Mouse (Mus musculus): Measurements from ENCODE around the gene Ephx1. TPM values are rescaled to one million over a fixed set of nuclear protein-coding genes. Genes with fewer than 3 reads are reported as not detected.

Gene Ephx1
- total and polyA plus RNA-seq, 2 experiments from 2014 or later, result 6.9 to 10.2 TPM

GRCm38 (mm10) chr1:181013446-181013845 is 7.3 kb downstream of the Ephx1 start:
- no peak overlapping the region for H3K4me2 ChIP-seq (ENCODE audit: low read depth, low read length)
- no peaks in the 10 kb centered on the region for H3K36me3 ChIP-seq (replicated peaks; ENCODE audit: control insufficient read depth, insufficient read depth, low read length)
- H3K27me3 ChIP-seq (ENCODE audit: control insufficient read depth, insufficient read depth, low read length), result no peaks in the 10 kb centered on the region
- 67% methylated on average over 6 of the region's 6 CpGs for WGBS
- no peak for DNase-seq (ENCODE audit: low spot score)
- no peaks in the 10 kb centered on the region for H3K9me3 ChIP-seq (replicated peaks; ENCODE audit: control insufficient read depth, low read length)
- H3K27ac ChIP-seq (ENCODE audit: low read depth), result no peak overlapping the region
- H3K4me3 ChIP-seq (ENCODE audit: low read depth, low read length), result no peak overlapping the region
- ATAC-seq (ENCODE audit: insufficient read depth, low read depth), result no peak
- H3K4me1 ChIP-seq (ENCODE audit: control insufficient read depth, insufficient read depth), result peaks cover 27% of the 10 kb centered on the region
- TF ChIP-seq EP300 (IDR thresholded peaks at IDR 0.05; ENCODE audit: low read depth), result no peak
- no peak for TF ChIP-seq CTCF (IDR thresholded peaks at IDR 0.05; ENCODE audit: low read depth)
- H3K9ac ChIP-seq (replicated peaks; ENCODE audit: low read depth, low read length), result no peak overlapping the region

GRCm38 (mm10) chr1:181012416-181012815 is 8.3 kb downstream of the Ephx1 start:
- Histone ChIP-seq H3K36me3 (replicated peaks; ENCODE audit: control insufficient read depth, insufficient read depth, low read length) (no peaks in the 10 kb centered on the region), H3K4me2 (ENCODE audit: low read depth, low read length) (no peak overlapping the region), H3K4me3 (ENCODE audit: low read depth, low read length) (no peak overlapping the region), H3K27me3 (ENCODE audit: control insufficient read depth, insufficient read depth, low read length) (no peaks in the 10 kb centered on the region), H3K27ac (ENCODE audit: low read depth) (no peak overlapping the region), H3K9me3 (replicated peaks; ENCODE audit: control insufficient read depth, low read length) (no peaks in the 10 kb centered on the region), H3K9ac (replicated peaks; ENCODE audit: low read depth, low read length) (no peak overlapping the region), H3K4me1 (ENCODE audit: control insufficient read depth, insufficient read depth) (peaks cover 27% of the 10 kb centered on the region)
- DNase-seq (ENCODE audit: low spot score) (no peak), ATAC-seq (ENCODE audit: insufficient read depth, low read depth) (no peak)
- 76% methylated on average over 3 of the region's 3 CpGs for WGBS
- TF ChIP-seq CTCF (IDR thresholded peaks at IDR 0.05; ENCODE audit: low read depth), result no peak
- no peak for TF ChIP-seq EP300 (IDR thresholded peaks at IDR 0.05; ENCODE audit: low read depth)

GRCm38 (mm10) chr1:181011601-181012000 is 9.1 kb downstream of the Ephx1 start:
- Histone ChIP-seq H3K36me3 (replicated peaks; ENCODE audit: control insufficient read depth, insufficient read depth, low read length) (no peaks in the 10 kb centered on the region), H3K9me3 (replicated peaks; ENCODE audit: control insufficient read depth, low read length) (no peaks in the 10 kb centered on the region), H3K27me3 (ENCODE audit: control insufficient read depth, insufficient read depth, low read length) (no peaks in the 10 kb centered on the region), H3K4me1 (ENCODE audit: control insufficient read depth, insufficient read depth) (peaks cover 27% of the 10 kb centered on the region), H3K27ac (ENCODE audit: low read depth) (no peak overlapping the region), H3K4me2 (ENCODE audit: low read depth, low read length) (no peak overlapping the region), H3K9ac (replicated peaks; ENCODE audit: low read depth, low read length) (no peak overlapping the region), H3K4me3 (ENCODE audit: low read depth, low read length) (no peak overlapping the region)
- WGBS, result 78% methylated on average over 5 of the region's 5 CpGs
- DNase-seq (ENCODE audit: low spot score) (no peak), ATAC-seq (ENCODE audit: insufficient read depth, low read depth) (no peak)
- TF ChIP-seq EP300 (IDR thresholded peaks at IDR 0.05; ENCODE audit: low read depth), result no peak
- TF ChIP-seq CTCF (IDR thresholded peaks at IDR 0.05; ENCODE audit: low read depth), result no peak

GRCm38 (mm10) chr1:181010171-181010932 is 10.4 kb downstream of the Ephx1 start:
- TF ChIP-seq CTCF (IDR thresholded peaks at IDR 0.05; ENCODE audit: low read depth) (no peak), EP300 (IDR thresholded peaks at IDR 0.05; ENCODE audit: low read depth) (no peak)
- Histone ChIP-seq H3K9me3 (replicated peaks; ENCODE audit: control insufficient read depth, low read length) (no peaks in the 10 kb centered on the region), H3K4me3 (ENCODE audit: low read depth, low read length) (no peak overlapping the region), H3K27me3 (ENCODE audit: control insufficient read depth, insufficient read depth, low read length) (no peaks in the 10 kb centered on the region), H3K4me1 (ENCODE audit: control insufficient read depth, insufficient read depth) (peaks cover 19% of the 10 kb centered on the region), H3K36me3 (replicated peaks; ENCODE audit: control insufficient read depth, insufficient read depth, low read length) (no peaks in the 10 kb centered on the region), H3K27ac (ENCODE audit: low read depth) (peak overlapping the region; percentile 55), H3K4me2 (ENCODE audit: low read depth, low read length) (no peak overlapping the region), H3K9ac (replicated peaks; ENCODE audit: low read depth, low read length) (no peak overlapping the region)
- DNase-seq (ENCODE audit: low spot score) (peak; percentile 32), ATAC-seq (ENCODE audit: insufficient read depth, low read depth) (peak; percentile 15; the same call in 1 of the 2 replicates)
- WGBS, result 51% methylated on average over 4 of the region's 4 CpGs

GRCm38 (mm10) chr1:181009754-181010153 is 10.9 kb downstream of the Ephx1 start:
- DNase-seq (ENCODE audit: low spot score) (peak; percentile 83), ATAC-seq (ENCODE audit: insufficient read depth, low read depth) (peak; percentile 90)
- H3K4me2 ChIP-seq (ENCODE audit: low read depth, low read length), result no peak overlapping the region
- H3K36me3 ChIP-seq (replicated peaks; ENCODE audit: control insufficient read depth, insufficient read depth, low read length), result no peaks in the 10 kb centered on the region
- TF ChIP-seq EP300 (IDR thresholded peaks at IDR 0.05; ENCODE audit: low read depth), result no peak
- no peak for TF ChIP-seq CTCF (IDR thresholded peaks at IDR 0.05; ENCODE audit: low read depth)
- 7% methylated on average over 3 of the region's 3 CpGs for WGBS
- no peak overlapping the region for H3K4me3 ChIP-seq (ENCODE audit: low read depth, low read length)
- no peaks in the 10 kb centered on the region for H3K9me3 ChIP-seq (replicated peaks; ENCODE audit: control insufficient read depth, low read length)
- no peaks in the 10 kb centered on the region for H3K27me3 ChIP-seq (ENCODE audit: control insufficient read depth, insufficient read depth, low read length)
- H3K9ac ChIP-seq (replicated peaks; ENCODE audit: low read depth, low read length), result no peak overlapping the region
- peaks cover 14% of the 10 kb centered on the region for H3K4me1 ChIP-seq (ENCODE audit: control insufficient read depth, insufficient read depth)
- H3K27ac ChIP-seq (ENCODE audit: low read depth), result peak overlapping the region; percentile 55
